Mouse (Mus musculus) CH12.LX (cell line): ENCODE measurements at regions not wholly inside any gene's neighbourhood (a gene's known extent, or its start where the extent isn't known, plus 50 kb on each side); places are given as distances from the start of the nearest gene placed in this dataset.

Experiments
- DNase-seq: peaks from one replicate; pipeline ENCODE4 v3.0.0-alpha.2; 2013; ENCODE audit errors: extremely low read depth
- H3K27ac ChIP-seq: 2 replicates; pipeline ENCODE4 v1.5.1; 2012; ENCODE audit warnings: low read depth, mild to moderate bottlenecking, control low read depth, moderate library complexity; ENCODE audit not compliant: insufficient read depth
- H3K27me3 ChIP-seq: replicated peaks from 2 replicates; pipeline ENCODE3; 2012; ENCODE audit warnings: inconsistent platforms
- H3K36me3 ChIP-seq, 2 experiments: replicated peaks in 1 of 2; 2 replicates each; pipeline versions ENCODE3 to v1.6.1; 2012; ENCODE audit warnings: inconsistent platforms in 1 of 2, low read length in 1 of 2, mild to moderate bottlenecking in 1 of 2, mixed read lengths in 1 of 2, moderate library complexity in 1 of 2; ENCODE audit not compliant: control insufficient read depth in 1 of 2, insufficient read depth in 1 of 2
- H3K4me1 ChIP-seq, 2 experiments: 2 replicates each; pipeline ENCODE4 v1.6.1; 2012; ENCODE audit warnings: inconsistent platforms in 1 of 2, moderate library complexity in 1 of 2; ENCODE audit not compliant: insufficient read depth in 2 of 2, control insufficient read depth in 1 of 2
- H3K4me2 ChIP-seq: 2 replicates; pipeline ENCODE4 v1.6.1; 2012; ENCODE audit warnings: low read depth, mild to moderate bottlenecking, control low read depth; ENCODE audit not compliant: poor library complexity, insufficient read depth, severe bottlenecking
- H3K4me3 ChIP-seq, 3 experiments: fragments of 150-350 bp in 1 of 3; sonication (generic) in 1 of 3; replicated peaks in 1 of 3; 2 replicates each; pipeline versions ENCODE3 to v1.5.1; 2011 to 2012; ENCODE audit warnings: low read depth in 2 of 3, low read length in 2 of 3, mild to moderate bottlenecking in 2 of 3, moderate library complexity in 2 of 3, control low read depth in 1 of 3, improper control_type of control experiment in 1 of 3, inconsistent platforms in 1 of 3, mixed read lengths in 1 of 3; ENCODE audit not compliant: poor library complexity in 1 of 3
- H3K79me2 ChIP-seq: replicated peaks from 2 replicates; pipeline ENCODE4 v1.6.1; 2012; ENCODE audit warnings: mild to moderate bottlenecking, moderate library complexity; ENCODE audit not compliant: control insufficient read depth, poor library complexity, insufficient read depth, severe bottlenecking; ENCODE audit errors: extremely low read depth
- H3K9ac ChIP-seq: 2 replicates; pipeline ENCODE4 v1.6.1; 2012; ENCODE audit warnings: low read depth, mild to moderate bottlenecking, control low read depth, moderate library complexity; ENCODE audit not compliant: insufficient read depth
- H3K9me3 ChIP-seq: replicated peaks from 2 replicates; pipeline ENCODE3; 2012; ENCODE audit warnings: low read length, inconsistent platforms, mixed read lengths
- CHD1 ChIP-seq: IDR thresholded peaks from 2 replicates; pipeline ENCODE4 v1.6.1; 2012; ENCODE audit warnings: low read depth, low read length, improper control_type of control experiment, inconsistent platforms
- CHD2 ChIP-seq: IDR thresholded peaks from 2 replicates; pipeline ENCODE4 v1.6.1; 2011; ENCODE audit warnings: low read length, improper control_type of control experiment
- E2F4 ChIP-seq: IDR thresholded peaks from 2 replicates; pipeline ENCODE4 v1.6.1; 2011; ENCODE audit warnings: low read depth, low read length, improper control_type of control experiment; ENCODE audit not compliant: insufficient replicate concordance
- ELF1 ChIP-seq: IDR thresholded peaks from 2 replicates; pipeline ENCODE4 v1.6.1; 2014; ENCODE audit warnings: low read depth, mild to moderate bottlenecking, inconsistent platforms, low read length, improper control_type of control experiment
- EP300 ChIP-seq: IDR thresholded peaks from 2 replicates; pipeline ENCODE4 v1.6.1; 2011; ENCODE audit warnings: low read length, improper control_type of control experiment
- HCFC1 ChIP-seq: IDR thresholded peaks from 2 replicates; pipeline ENCODE4 v1.6.1; 2012; ENCODE audit warnings: low read depth, mild to moderate bottlenecking, inconsistent platforms, low read length, improper control_type of control experiment
- IRF4 ChIP-seq: IDR thresholded peaks from 2 replicates; pipeline ENCODE4 v1.6.1; 2014; ENCODE audit warnings: low read depth, mild to moderate bottlenecking, inconsistent platforms, low read length, improper control_type of control experiment
- JUN ChIP-seq: IDR thresholded peaks from 2 replicates; pipeline ENCODE4 v1.6.1; 2011; ENCODE audit warnings: low read depth, mild to moderate bottlenecking, low read length, improper control_type of control experiment, moderate library complexity; ENCODE audit not compliant: insufficient read depth
- KAT2A ChIP-seq: IDR thresholded peaks from 2 replicates; pipeline ENCODE4 v1.6.1; 2012; ENCODE audit warnings: low read length, improper control_type of control experiment, inconsistent platforms; ENCODE audit not compliant: insufficient replicate concordance
- MEF2A ChIP-seq: IDR thresholded peaks from 2 replicates; pipeline ENCODE4 v1.6.1; 2014; ENCODE audit warnings: low read depth, mild to moderate bottlenecking, inconsistent platforms, low read length, improper control_type of control experiment, borderline replicate concordance
- MXI1 ChIP-seq: IDR thresholded peaks from 2 replicates; pipeline ENCODE4 v1.6.1; 2011; ENCODE audit warnings: mild to moderate bottlenecking, low read depth, low read length, improper control_type of control experiment
- NELFE ChIP-seq: IDR thresholded peaks from 2 replicates; pipeline ENCODE4 v1.6.1; 2011; ENCODE audit warnings: low read depth, low read length, improper control_type of control experiment
- NRF1 ChIP-seq: IDR thresholded peaks from 2 replicates; pipeline ENCODE4 v1.6.1; 2014; ENCODE audit warnings: low read depth, mild to moderate bottlenecking, inconsistent platforms, low read length, improper control_type of control experiment, moderate library complexity
- POLR2AphosphoS2 ChIP-seq: IDR thresholded peaks from 2 replicates; pipeline ENCODE4 v1.6.1; 2011; ENCODE audit warnings: low read depth, low read length, improper control_type of control experiment
- RAD21 ChIP-seq: IDR thresholded peaks from 2 replicates; pipeline ENCODE4 v1.6.1; 2011; ENCODE audit warnings: low read depth, mild to moderate bottlenecking, low read length, improper control_type of control experiment, moderate library complexity
- TBP ChIP-seq: conservative IDR thresholded peaks from 2 replicates; pipeline ENCODE4 v1.6.1; 2011; ENCODE audit warnings: low read depth, low read length, improper control_type of control experiment
- UBTF ChIP-seq: IDR thresholded peaks from 2 replicates; pipeline ENCODE4 v1.6.1; 2012; ENCODE audit warnings: low read depth, mild to moderate bottlenecking, inconsistent platforms, low read length, improper control_type of control experiment, moderate library complexity
- ZKSCAN1 ChIP-seq: IDR thresholded peaks from 2 replicates; pipeline ENCODE4 v1.6.1; 2012; ENCODE audit warnings: low read depth, inconsistent platforms, low read length, improper control_type of control experiment, borderline replicate concordance
- ZMIZ1 ChIP-seq: IDR thresholded peaks from 2 replicates; pipeline ENCODE4 v1.6.1; 2012; ENCODE audit warnings: low read depth, mild to moderate bottlenecking, inconsistent platforms, low read length, improper control_type of control experiment
- ZNF384 ChIP-seq: IDR thresholded peaks from 2 replicates; pipeline ENCODE4 v1.6.1; 2012; ENCODE audit warnings: low read depth, low read length, improper control_type of control experiment, inconsistent platforms
- dilution Hi-C: fragments of 300-500 bp; cut with MboI; formaldehyde crosslinking; loops from 2 replicates; pipeline ENCODE4 v1.14.3; 2020; ENCODE audit warnings: low sequenced_read_pairs; ENCODE audit not compliant: extremely low pct_unique_long_range_greater_than_20kb, extremely low pct_ligation_motif_present
- in situ Hi-C: fragments of 300-500 bp; cut with MboI; formaldehyde crosslinking; loops from 3 replicates; pipeline ENCODE4 v1.14.3; 2019; ENCODE audit warnings: low sequenced_read_pairs, low pct_ligation_motif_present, low pct_unique_long_range_greater_than_20kb, mixed read lengths

GRCm38 (mm10) chr10:25068301-25068700, 141.0 kb upstream of the Arg1 start:
- H3K9ac ChIP-seq: no peak overlapping the region
- H3K27ac ChIP-seq: no peak overlapping the region
- no peaks in the 10 kb centered on the region for H3K36me3 ChIP-seq
- in situ Hi-C loops (no loop called here), dilution Hi-C loops (no loop called here)
- no peaks in the 10 kb centered on the region for H3K79me2 ChIP-seq
- peaks cover 2% of the 10 kb centered on the region for H3K9me3 ChIP-seq
- H3K4me2 ChIP-seq: no peak overlapping the region
- TF ChIP-seq E2F4: no peak
- TF ChIP-seq ZNF384: no peak
- no peak for TF ChIP-seq ZKSCAN1
- no peak for TF ChIP-seq MXI1
- TF ChIP-seq ZMIZ1: no peak
- no peak for TF ChIP-seq NRF1
- no peak for TF ChIP-seq IRF4
- no peak for TF ChIP-seq RAD21
- no peak for TF ChIP-seq HCFC1
- H3K4me1 ChIP-seq: peaks cover 16% of the 10 kb centered on the region in 2 experiments; a peak in 3 of 4 replicates
- no peak for DNase-seq
- H3K4me3 ChIP-seq: no peak overlapping the region
- H3K27me3 ChIP-seq: no peaks in the 10 kb centered on the region

- no peak overlapping the region for H3K27ac ChIP-seq
- H3K4me1 ChIP-seq: peaks cover 16 to 18% of the 10 kb centered on the region in 2 experiments
- H3K4me3 ChIP-seq: no peak overlapping the region
- H3K9me3 ChIP-seq: no peaks in the 10 kb centered on the region
- no peaks in the 10 kb centered on the region for H3K79me2 ChIP-seq
- DNase-seq: no peak
- TF ChIP-seq ELF1 (no peak), IRF4 (no peak), JUN (no peak), CHD2 (no peak), POLR2AphosphoS2 (no peak), UBTF (no peak), ZMIZ1 (no peak), NELFE (no peak), MEF2A (no peak), NRF1 (no peak), EP300 (no peak), KAT2A (no peak), TBP (no peak), RAD21 (no peak), CHD1 (no peak)
- TF ChIP-seq, all 38 proteins: peak for 0
- in situ Hi-C loops (no loop called here), dilution Hi-C loops (no loop called here)
- H3K9ac ChIP-seq: no peak overlapping the region
- no peak overlapping the region for H3K4me2 ChIP-seq
- no peaks in the 10 kb centered on the region for H3K27me3 ChIP-seq
- H3K36me3 ChIP-seq: no peaks in the 10 kb centered on the region
Measured at GRCm38 (mm10) chr10:25064701-25065362, 137.5 kb upstream of the Arg1 start.
